Mouse (Mus musculus) myocyte (in vitro differentiated cells): ENCODE measurements around the gene Rrp9. TPM values are rescaled to one million over a fixed set of nuclear protein-coding genes. Genes with fewer than 3 reads are reported as not detected.

Experiments used
- H3K27me3 ChIP-seq: one replicate; pipeline ENCODE4 v1.6.1; 2011; ENCODE audit not compliant: control insufficient read depth, insufficient read depth, insufficient read length
- H3K36me3 ChIP-seq: one replicate; pipeline ENCODE4 v1.6.1; 2011; ENCODE audit not compliant: control insufficient read depth, insufficient read depth
- H3K4me2 ChIP-seq: one replicate; pipeline ENCODE4 v1.6.1; 2011; ENCODE audit warnings: low read depth, control low read depth
- H3K4me3 ChIP-seq: one replicate; pipeline ENCODE4 v1.5.1; 2011; ENCODE audit warnings: mild to moderate bottlenecking, control low read depth, moderate library complexity
- H3K79me2 ChIP-seq: one replicate; pipeline ENCODE4 v1.6.1; 2011; ENCODE audit not compliant: control insufficient read depth, insufficient read depth
- H3ac ChIP-seq: one replicate; pipeline ENCODE4 v1.6.1; 2011; ENCODE audit not compliant: control insufficient read depth, insufficient read length
- CEBPB ChIP-seq: IDR thresholded peaks from 2 replicates; pipeline ENCODE4 v1.6.1; 2011; ENCODE audit warnings: mild to moderate bottlenecking, moderate library complexity; ENCODE audit not compliant: poor library complexity, insufficient read depth, severe bottlenecking
- E2F4 ChIP-seq: IDR thresholded peaks from one replicate; pipeline ENCODE4 v1.6.1; 2011; ENCODE audit warnings: mild to moderate bottlenecking, control low read depth, moderate library complexity; ENCODE audit not compliant: insufficient read depth
- MAX ChIP-seq: IDR thresholded peaks from one replicate; pipeline ENCODE4 v1.6.1; 2011; ENCODE audit warnings: low read depth, mild to moderate bottlenecking, control low read depth
- MYOD1 ChIP-seq, 3 experiments: IDR thresholded peaks; one replicate each; pipeline ENCODE4 v1.6.1; 2011; ENCODE audit warnings: control low read depth in 2 of 3, low read depth in 2 of 3, mild to moderate bottlenecking in 2 of 3, moderate library complexity in 1 of 3; ENCODE audit not compliant: insufficient read length in 2 of 3, control insufficient read depth in 1 of 3
- MYOG ChIP-seq, 3 experiments: IDR thresholded peaks; one replicate each; pipeline ENCODE4 v1.6.1; 2011; ENCODE audit warnings: control low read depth in 2 of 3, low read depth in 2 of 3, mild to moderate bottlenecking in 2 of 3; ENCODE audit not compliant: insufficient read length in 2 of 3, control insufficient read depth in 1 of 3, insufficient read depth in 1 of 3
- POLR2A ChIP-seq: IDR thresholded peaks from one replicate; pipeline ENCODE4 v1.6.1; 2011; ENCODE audit warnings: low read depth, mild to moderate bottlenecking, control low read depth, moderate library complexity; ENCODE audit not compliant: insufficient read length
- POLR2AphosphoS2 ChIP-seq: IDR thresholded peaks from one replicate; pipeline ENCODE4 v1.6.1; 2011; ENCODE audit warnings: low read depth, control low read depth; ENCODE audit not compliant: insufficient read length
- REST ChIP-seq: IDR thresholded peaks from one replicate; pipeline ENCODE4 v1.6.1; 2011; ENCODE audit warnings: mild to moderate bottlenecking, control low read depth, moderate library complexity; ENCODE audit not compliant: insufficient read depth, insufficient read length
- SRF ChIP-seq: IDR thresholded peaks from one replicate; pipeline ENCODE4 v1.6.1; 2011; ENCODE audit warnings: low read depth; ENCODE audit not compliant: control insufficient read depth, insufficient read length
- TCF12 ChIP-seq: IDR thresholded peaks from one replicate; pipeline ENCODE4 v1.6.1; 2011; ENCODE audit warnings: mild to moderate bottlenecking, control low read depth; ENCODE audit not compliant: poor library complexity, insufficient read depth, severe bottlenecking
- TCF3 ChIP-seq: IDR thresholded peaks from one replicate; pipeline ENCODE4 v1.6.1; 2011; ENCODE audit warnings: low read depth, control low read depth; ENCODE audit not compliant: insufficient read length
- USF1 ChIP-seq: IDR thresholded peaks from one replicate; pipeline ENCODE4 v1.6.1; 2011; ENCODE audit warnings: low read depth, mild to moderate bottlenecking, control low read depth, moderate library complexity
- polyA plus RNA-seq: library from polyadenylated mRNA; unstranded; fragments of >200 nt; fragmentation: generic; extraction: Trizol; gene quantifications from one replicate; pipeline ENCODE4 v1.2.1, GENCODE M21; 2012; ENCODE audit warnings: missing spikeins

Rrp9 gene
- 69.4 TPM for polyA plus RNA-seq

DNA sequence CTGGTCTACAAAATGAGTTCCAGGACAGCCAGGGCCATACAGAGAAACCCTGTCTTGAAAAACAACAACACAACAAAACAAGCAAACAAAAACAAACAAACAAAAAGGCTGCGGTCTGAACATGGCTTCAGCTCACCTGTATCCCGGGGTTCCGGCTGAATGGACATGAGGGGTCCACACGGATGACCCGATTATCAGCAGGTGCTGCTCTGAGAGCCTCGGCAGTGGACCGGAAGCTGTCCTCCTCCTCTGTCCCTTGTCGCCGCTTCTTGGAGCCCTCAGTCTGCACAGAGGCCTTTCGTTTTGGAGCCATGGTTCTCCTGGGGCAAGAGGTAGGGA lies at the start of gene Rrp9:
Gene Rrp9, plus strand, starts transcription at position 301 of the 339 bp plus-strand sequence.
- peak within 1 kb of the TSS; percentile 54 for H3K4me3 ChIP-seq
- no peaks in the 10 kb centered on the region for H3K27me3 ChIP-seq
- TF ChIP-seq USF1, result no peak
- no peak for TF ChIP-seq TCF3
- TF ChIP-seq SRF, result no peak
- TF ChIP-seq MYOG (IDR thresholded peaks at IDR 0.05; ENCODE audit: control insufficient read depth in 1 of 3, insufficient read depth in 1 of 3, insufficient read length in 2 of 3, low read depth in 2 of 3), result no peak
- TF ChIP-seq MAX, result no peak
- no peak for TF ChIP-seq TCF12
- TF ChIP-seq POLR2A, result no peak
- no peak for TF ChIP-seq REST
- no peak for TF ChIP-seq E2F4
- no peak for TF ChIP-seq CEBPB
- no peak for TF ChIP-seq MYOD1 (IDR thresholded peaks at IDR 0.05; ENCODE audit: control insufficient read depth in 1 of 3, insufficient read length in 2 of 3, low read depth in 2 of 3)
- TF ChIP-seq POLR2AphosphoS2, result no peak
- H3K79me2 ChIP-seq, result peaks cover 8% of the 10 kb centered on the region
- peak within 1 kb of the TSS; percentile 98 for H3K4me2 ChIP-seq
- peak within 1 kb of the TSS; percentile 19 for H3ac ChIP-seq
- H3K36me3 ChIP-seq, result peaks cover 5% of the 10 kb centered on the region

- no peaks in the 10 kb centered on the region for H3K27me3 ChIP-seq
- H3ac ChIP-seq, result peak overlapping the region; percentile 56
- H3K36me3 ChIP-seq, result peaks cover 5% of the 10 kb centered on the region
- TF ChIP-seq TCF3, result no peak
- peak overlapping the region; percentile 90 for H3K4me2 ChIP-seq
- peak overlapping the region; percentile 81 for H3K4me3 ChIP-seq
- H3K79me2 ChIP-seq, result peaks cover 15% of the 10 kb centered on the region
Measured at GRCm38 (mm10) chr9:106428719-106429220, 47.0 kb upstream of the Rrp9 start.

- peaks cover 5% of the 10 kb centered on the region for H3K36me3 ChIP-seq
- no peaks in the 10 kb centered on the region for H3K27me3 ChIP-seq
- TF ChIP-seq CEBPB (no peak), TCF3 (no peak), USF1 (no peak), SRF (no peak), POLR2AphosphoS2 (peak; percentile 56), MYOG (IDR thresholded peaks at IDR 0.05; ENCODE audit: control insufficient read depth in 1 of 3, insufficient read depth in 1 of 3, insufficient read length in 2 of 3, low read depth in 2 of 3) (no peak), POLR2A (peak; percentile 78), TCF12 (no peak), E2F4 (no peak)
- peak within 1 kb of the TSS; percentile 56 for H3ac ChIP-seq
- peak within 1 kb of the TSS; percentile 81 for H3K4me3 ChIP-seq
- H3K4me2 ChIP-seq, result peak within 1 kb of the TSS; percentile 90
- H3K79me2 ChIP-seq, result peaks cover 15% of the 10 kb centered on the region
Measured at GRCm38 (mm10) chr9:106429221-106430014, 46.3 kb upstream of the Rrp9 start, which contains the start of gene Rpl29. Gene Rpl29, plus strand, starts transcription at chr9:106429454.

DNA sequence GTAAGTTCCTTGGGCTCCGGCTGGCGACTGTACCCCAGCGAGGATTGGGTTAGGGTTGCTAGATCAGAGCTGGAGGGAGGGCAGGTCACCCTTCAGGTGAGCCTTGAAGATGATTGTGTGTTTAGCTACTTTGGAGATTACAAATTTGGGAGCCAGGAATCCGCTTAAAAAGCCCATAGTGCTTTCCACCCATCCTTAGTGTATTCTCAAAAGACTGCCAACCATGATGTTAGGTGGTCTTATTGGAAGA lies 45.8 kb upstream of the Rrp9 start:
- Histone ChIP-seq H3K27me3 (no peaks in the 10 kb centered on the region), H3K4me2 (peak overlapping the region; percentile 72), H3ac (peak overlapping the region; percentile 56), H3K4me3 (peak overlapping the region; percentile 81), H3K36me3 (peaks cover 5% of the 10 kb centered on the region), H3K79me2 (peaks cover 15% of the 10 kb centered on the region)
- TF ChIP-seq MAX (no peak), E2F4 (no peak), SRF (no peak), TCF12 (no peak), TCF3 (no peak), CEBPB (no peak), MYOD1 (IDR thresholded peaks at IDR 0.05; ENCODE audit: control insufficient read depth in 1 of 3, insufficient read length in 2 of 3, low read depth in 2 of 3) (no peak), REST (no peak), MYOG (IDR thresholded peaks at IDR 0.05; ENCODE audit: control insufficient read depth in 1 of 3, insufficient read depth in 1 of 3, insufficient read length in 2 of 3, low read depth in 2 of 3) (no peak), USF1 (no peak), POLR2AphosphoS2 (no peak), POLR2A (no peak)

- no peaks in the 10 kb centered on the region for H3K27me3 ChIP-seq
- no peak overlapping the region for H3K4me2 ChIP-seq
- peaks cover 5% of the 10 kb centered on the region for H3K36me3 ChIP-seq
- TF ChIP-seq POLR2A, result no peak
- peak; percentile 77 for TF ChIP-seq POLR2AphosphoS2
- H3ac ChIP-seq, result no peak overlapping the region
- H3K4me3 ChIP-seq, result no peak overlapping the region
- H3K79me2 ChIP-seq, result peaks cover 15% of the 10 kb centered on the region
Measured at GRCm38 (mm10) chr9:106433389-106433788, 42.4 kb upstream of the Rrp9 start.
